Mouse (Mus musculus): ENCODE results near the gene Jam2. TPM values are rescaled to one million over a fixed set of nuclear protein-coding genes. Genes with fewer than 3 reads are reported as not detected.

Gene Jam2
- polyA plus RNA-seq, 1 experiment, result 2.3 TPM

- Histone ChIP-seq H3K4me1 (ENCODE audit: control insufficient read depth, insufficient read depth, insufficient read length) (no peaks in the 10 kb centered on the region), H3K4me3 (ENCODE audit: extremely low read depth, insufficient read depth, insufficient read length) (no peak overlapping the region), H3K27ac (ENCODE audit: insufficient read depth, low read length) (no peak overlapping the region), H3K36me3 (ENCODE audit: control insufficient read depth, insufficient read depth, low read length) (no peaks in the 10 kb centered on the region), H3K27me3 (ENCODE audit: control insufficient read depth, insufficient read depth, low read length) (no peaks in the 10 kb centered on the region)
- no peak for DNase-seq (ENCODE audit: low read depth in 1 of 2, low spot score in 2 of 2)
- no peak for TF ChIP-seq POLR2A (IDR thresholded peaks at IDR 0.05; ENCODE audit: low read depth, low read length)
- 84% methylated on average over 24 of the region's 24 CpGs for whole genome bisulfite sequencing
These were observed 101.2 kb downstream of the Jam2 start for GRCm38 (mm10) chr16:84875012-84875717.

Other genes with a start within 250 kb of the Jam2 start
- 4.6 and 6.3 TPM in 2 replicates for gene Mrpl39, start 38.4 kb upstream of the Jam2 start, polyA plus RNA-seq (2012; rRNA removed)
- 4.7 and 4.9 TPM in 2 replicates for gene Gabpa, start 60.8 kb downstream of the Jam2 start, polyA plus RNA-seq (2012; rRNA removed)
- gene Atp5j, start 61.5 kb downstream of the Jam2 start, polyA plus RNA-seq (2012; rRNA removed), result 45.4 and 67.9 TPM in 2 replicates

All from spleen, adult 2 months (tissue).